In genomic region chr9:92467724-92468123, GRCm38 (mm10) we compare ENCODE assay signal across 20 mouse cellular contexts. TPM values are rescaled to one million over a fixed set of nuclear protein-coding genes. Genes with fewer than 3 reads are reported as not detected.
DNase-seq lines count a peak whose midpoint lies in the region; ATAC-seq and TF ChIP-seq lines count a peak whose summit lies in the region.
"Had no signal": no experiment of that assay in that cellular context is flagged by ENCODE, and none has a peak within 500 bp of the region (broad histone marks: within the 10 kb centered on the region; RNA-seq: fewer than 3 reads in every experiment).

No protein-coding gene starts in this region.

- no peak overlapping the region for H3K4me3 ChIP-seq in lung, embryonic 14.5 days (ENCODE audit: low read depth, low read length)
- H3K4me3 ChIP-seq in forebrain, embryonic 11.5 days (ENCODE audit: low read depth, low read length), result no peak overlapping the region
- H3K4me3 ChIP-seq: forebrain, embryonic 10.5 days; heart, adult 2 months; heart, embryonic 15.5 days; hindbrain, embryonic 13.5 days had no signal

- H3K27me3 ChIP-seq in lung, embryonic 14.5 days (ENCODE audit: insufficient read depth, low read length), result no peaks in the 10 kb centered on the region
- H3K27me3 ChIP-seq in forebrain, embryonic 11.5 days (ENCODE audit: control insufficient read depth, insufficient read depth, low read length), result no peaks in the 10 kb centered on the region
- H3K27me3 ChIP-seq: heart, embryonic 15.5 days; hindbrain, embryonic 13.5 days had no signal

- TF ChIP-seq CTCF in lung, embryonic 14.5 days (IDR thresholded peaks at IDR 0.05; ENCODE audit: low read depth), result no peak

- ATAC-seq in frontal cortex, adult (ENCODE audit: low TSS enrichment), result peak; percentile 62
- no peak for ATAC-seq in lung, embryonic 14.5 days (ENCODE audit: insufficient read depth)
- no peak for ATAC-seq in forebrain, embryonic 11.5 days (replicated peaks; ENCODE audit: low FRiP score)
- ATAC-seq: forebrain, embryonic 16.5 days; hindbrain, postnatal 0 days had no signal

- H3K9ac ChIP-seq in lung, embryonic 14.5 days, result no peak overlapping the region
- no peak overlapping the region for H3K9ac ChIP-seq in forebrain, embryonic 11.5 days (ENCODE audit: low read length)
- H3K9ac ChIP-seq: heart, embryonic 15.5 days; hindbrain, embryonic 13.5 days had no signal

- no peaks in the 10 kb centered on the region for H3K36me3 ChIP-seq in lung, embryonic 14.5 days (ENCODE audit: insufficient read depth)
- no peaks in the 10 kb centered on the region for H3K36me3 ChIP-seq in forebrain, embryonic 11.5 days (ENCODE audit: control insufficient read depth, insufficient read depth, low read length)
- H3K36me3 ChIP-seq: forebrain, embryonic 10.5 days; heart, embryonic 15.5 days; hindbrain, embryonic 13.5 days had no signal

- no peak overlapping the region for H3K4me2 ChIP-seq in lung, embryonic 14.5 days
- H3K4me2 ChIP-seq in forebrain, embryonic 11.5 days (ENCODE audit: low read depth, low read length, severe bottlenecking), result no peak overlapping the region
- H3K4me2 ChIP-seq: heart, embryonic 11.5 days; heart, embryonic 15.5 days; hindbrain, embryonic 13.5 days had no signal

- DNase-seq in frontal cortex, postnatal 10 days (ENCODE audit: low spot score in 2 of 2), result no peak
- DNase-seq in lung, embryonic 14.5 days, result peak; percentile 19
- DNase-seq in lung, postnatal 10 days, result no peak
- peak; percentile 29 for DNase-seq in brain, adult 2 months (ENCODE audit: low read depth, low spot score)
- DNase-seq in telencephalon, adult 2 months (ENCODE audit: low read depth, low spot score), result peak; percentile 8
- no peak for DNase-seq in forebrain, embryonic 11.5 days (ENCODE audit: low spot score)
- no peak for DNase-seq in kidney, adult 11 months
- DNase-seq: adrenal gland, adult 8-10 months; adrenal gland, postnatal 36 days; cerebellum, adult 11 months; cerebellum, adult 8-10 months; heart, adult 2 months; heart, postnatal 14 days had no signal

- WGBS in lung, embryonic 14.5 days, result 46% methylated on average over 4 of the region's 4 CpGs
- 79% methylated on average over 4 of the region's 4 CpGs for WGBS in forebrain, embryonic 11.5 days

- no peak overlapping the region for H3K27ac ChIP-seq in lung, embryonic 14.5 days (ENCODE audit: low read depth)
- H3K27ac ChIP-seq in forebrain, embryonic 11.5 days (ENCODE audit: low read depth, low read length), result no peak overlapping the region
- H3K27ac ChIP-seq: forebrain, embryonic 10.5 days; heart, adult 2 months; heart, embryonic 15.5 days; hindbrain, embryonic 13.5 days; hindbrain, postnatal 0 days had no signal

- H3K9me3 ChIP-seq in lung, embryonic 14.5 days (ENCODE audit: low read depth, low read length), result no peaks in the 10 kb centered on the region
- H3K9me3 ChIP-seq in forebrain, embryonic 11.5 days (ENCODE audit: control insufficient read depth, low read length), result no peaks in the 10 kb centered on the region
- H3K9me3 ChIP-seq: forebrain, embryonic 10.5 days; heart, embryonic 15.5 days; hindbrain, embryonic 13.5 days had no signal

- H3K4me1 ChIP-seq in lung, embryonic 14.5 days (ENCODE audit: insufficient read depth), result no peaks in the 10 kb centered on the region
- H3K4me1 ChIP-seq in forebrain, embryonic 11.5 days (replicated peaks; ENCODE audit: control insufficient read depth, insufficient read depth, low read length), result no peaks in the 10 kb centered on the region
- H3K4me1 ChIP-seq: heart, embryonic 15.5 days; hindbrain, embryonic 13.5 days had no signal

RNA-seq across cellular contexts. Expression of gene Plscr4, which starts 10.6 kb away (rescaled TPM):
- 16.0 and 16.9 TPM in 2 replicates for polyA plus RNA-seq in lung, embryonic 14.5 days (2014; fragmentation: Nextera tagmentation; extraction: Ambion mirVana)
- 2.0 and 2.2 TPM in 2 replicates for polyA plus RNA-seq in forebrain, embryonic 11.5 days (2014; fragmentation: Nextera tagmentation; extraction: Ambion mirVana)

Comparison
In these comparisons a context has a peak if more than half of its experiments do, and no peak if none do; other contexts are left out.
1. DNase-seq: peak in lung, embryonic 14.5 days (single experiment), brain, adult 2 months (single experiment) and telencephalon, adult 2 months (single experiment); none in frontal cortex, postnatal 10 days (0 of 2), lung, postnatal 10 days (single experiment), forebrain, embryonic 11.5 days (single experiment) and kidney, adult 11 months (single experiment).